Mouse (Mus musculus) kidney, embryonic 15.5 days (tissue): Measurements from ENCODE around the gene Hist1h1t. TPM values are rescaled to one million over a fixed set of nuclear protein-coding genes. Genes with fewer than 3 reads are reported as not detected.
A peak's percentile ranks its signal among the peaks of the same experiment; 100 is the strongest.

ENCODE experiments used
- ATAC-seq: fragments of 200-750 bp; cut with Nextera tagmentation; replicated peaks from 2 replicates; pipeline ENCODE4 v1.8.0; 2017; ENCODE audit warnings: moderate TSS enrichment; ENCODE audit not compliant: low FRiP score
- H3K27ac ChIP-seq: fragments of 300-500 bp; sonication (generic); 2 replicates; pipeline ENCODE4 v1.5.1; 2015; ENCODE audit warnings: mild to moderate bottlenecking, inconsistent platforms
- H3K27me3 ChIP-seq: fragments of 300-500 bp; sonication (generic); 2 replicates; pipeline ENCODE4 v1.6.1; 2015; ENCODE audit warnings: inconsistent platforms
- H3K36me3 ChIP-seq: fragments of 300-500 bp; sonication (generic); 2 replicates; pipeline ENCODE4 v1.6.1; 2015; ENCODE audit warnings: inconsistent platforms
- H3K4me1 ChIP-seq: fragments of 300-500 bp; sonication (generic); 2 replicates; pipeline ENCODE4 v1.6.1; 2015; ENCODE audit warnings: inconsistent platforms
- H3K4me2 ChIP-seq: fragments of 300-500 bp; sonication (generic); 2 replicates; pipeline ENCODE4 v1.6.1; 2015; ENCODE audit warnings: moderate library complexity, mild to moderate bottlenecking, inconsistent platforms
- H3K4me3 ChIP-seq: fragments of 300-500 bp; sonication (generic); replicated peaks from 2 replicates; pipeline ENCODE4 v1.5.1; 2015; ENCODE audit warnings: mild to moderate bottlenecking, inconsistent platforms
- H3K9ac ChIP-seq: fragments of 300-500 bp; sonication (generic); 2 replicates; pipeline ENCODE4 v1.6.1; 2015; ENCODE audit warnings: mild to moderate bottlenecking, inconsistent platforms
- H3K9me3 ChIP-seq: fragments of 300-500 bp; sonication (generic); replicated peaks from 2 replicates; pipeline ENCODE4 v1.6.1; 2016; ENCODE audit warnings: inconsistent platforms
- WGBS: fragments of 180-500 bp; shearing (Covaris S2); methylation state at CpG from one replicate; pipeline ENCODE4 v1.1.7; 2015; ENCODE audit warnings: mixed read lengths; 5-methylcytosine and 5-hydroxymethylcytosine counted together
- microRNA-seq: library from miRNA; unstranded; fragments of <30 nt; microRNA quantifications from one replicate; pipeline ENCODE4, GENCODE M21; 2016
- polyA plus RNA-seq: library from polyadenylated mRNA; unstranded; fragments of >200 nt; fragmentation: Nextera tagmentation; extraction: Ambion mirVana; gene quantifications from 2 replicates; pipeline ENCODE4 v1.2.1, GENCODE M21; 2015

The Hist1h1t gene
- polyA plus RNA-seq, 1 experiment from 2014 or later = not detected

- no peaks in the 10 kb centered on the region for H3K36me3 ChIP-seq
- no peaks in the 10 kb centered on the region for H3K9me3 ChIP-seq
- peak overlapping the region; percentile 80 for H3K9ac ChIP-seq
- H3K4me1 ChIP-seq = peaks cover 19% of the 10 kb centered on the region
- no peaks in the 10 kb centered on the region for H3K27me3 ChIP-seq
- WGBS = 22% methylated on average over 13 of the region's 13 CpGs
- H3K4me3 ChIP-seq = peak overlapping the region; percentile 61
- H3K4me2 ChIP-seq = peak overlapping the region; percentile 89
- H3K27ac ChIP-seq = peak overlapping the region; percentile 100
- ATAC-seq = no peak
Measured at GRCm38 (mm10) chr13:23740256-23740840, 44.7 kb downstream of the Hist1h1t start.

DNA sequence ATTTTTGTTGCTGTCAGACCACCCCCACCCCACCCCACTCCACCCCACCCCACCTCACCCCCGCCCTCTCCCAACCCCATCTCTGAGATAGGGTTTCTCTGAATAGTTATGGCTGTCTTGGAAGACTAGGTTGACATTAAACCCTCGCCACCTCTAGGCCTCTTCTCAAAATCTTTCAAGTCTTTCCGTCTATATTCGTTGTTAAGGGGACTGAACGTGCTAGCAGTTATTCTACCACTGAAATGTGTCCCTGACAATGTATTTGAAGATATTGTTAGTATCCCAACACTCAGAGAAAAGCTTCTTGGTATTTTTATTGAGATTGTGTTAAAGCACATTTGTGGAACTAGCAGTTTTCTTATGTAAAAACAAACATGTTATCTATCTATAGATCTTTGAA, 45.3 kb downstream of the Hist1h1t start:
- H3K4me3 ChIP-seq = peak overlapping the region; percentile 61
- H3K4me2 ChIP-seq = peak overlapping the region; percentile 89
- peak overlapping the region; percentile 100 for H3K27ac ChIP-seq
- 47% methylated on average over 5 of the region's 5 CpGs for WGBS
- H3K9ac ChIP-seq = peak overlapping the region; percentile 80; the same call in 1 of the 2 replicates
- peaks cover 19% of the 10 kb centered on the region for H3K4me1 ChIP-seq
- no peaks in the 10 kb centered on the region for H3K36me3 ChIP-seq
- no peaks in the 10 kb centered on the region for H3K27me3 ChIP-seq
- no peaks in the 10 kb centered on the region for H3K9me3 ChIP-seq
- ATAC-seq = no peak

- H3K4me1 ChIP-seq = peaks cover 19% of the 10 kb centered on the region
- ATAC-seq = no peak
- no peak overlapping the region for H3K4me2 ChIP-seq
- no peak overlapping the region for H3K27ac ChIP-seq
- H3K27me3 ChIP-seq = no peaks in the 10 kb centered on the region
- no peak overlapping the region for H3K9ac ChIP-seq
- H3K4me3 ChIP-seq = no peak overlapping the region
- no peaks in the 10 kb centered on the region for H3K36me3 ChIP-seq
- H3K9me3 ChIP-seq = no peaks in the 10 kb centered on the region
Measured at GRCm38 (mm10) chr13:23742007-23742406, 46.4 kb downstream of the Hist1h1t start.

DNA sequence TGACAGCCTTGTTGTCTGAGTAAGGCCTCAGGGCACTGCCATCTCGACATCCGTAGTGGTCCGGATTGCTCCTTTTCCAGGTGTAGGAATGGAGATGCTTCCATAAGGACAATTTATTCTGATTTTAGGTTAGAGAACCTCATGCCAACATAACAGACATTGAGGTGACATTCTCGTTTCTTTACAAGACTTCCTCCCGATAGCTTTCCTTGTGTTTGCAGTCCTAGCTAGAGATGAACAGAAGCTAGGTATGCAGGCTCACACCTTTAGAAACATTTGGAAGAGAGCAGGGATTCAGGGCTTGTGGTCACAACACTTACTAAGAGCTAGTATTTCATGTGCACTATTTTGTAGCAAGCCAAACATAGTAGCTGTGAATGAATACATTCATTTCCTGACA, 47.6 kb downstream of the Hist1h1t start:
- WGBS = 86% methylated on average over 5 of the region's 5 CpGs
- H3K36me3 ChIP-seq = no peaks in the 10 kb centered on the region
- no peak overlapping the region for H3K9ac ChIP-seq

GRCm38 (mm10) chr13:23743963-23744362, 48.3 kb downstream of the Hist1h1t start:
- no peak for ATAC-seq
- Histone ChIP-seq H3K4me3 (peak overlapping the region; percentile 52), H3K4me2 (peak overlapping the region; percentile 66), H3K9me3 (no peaks in the 10 kb centered on the region), H3K27ac (peak overlapping the region; percentile 100), H3K27me3 (no peaks in the 10 kb centered on the region), H3K4me1 (peaks cover 32% of the 10 kb centered on the region), H3K36me3 (no peaks in the 10 kb centered on the region), H3K9ac (no peak overlapping the region)
- WGBS = 48% methylated on average over 4 of the region's 4 CpGs

More for the DNA sequence above, 47.6 kb downstream of the Hist1h1t start:
- no peak for ATAC-seq
- H3K27me3 ChIP-seq = no peaks in the 10 kb centered on the region
- peak overlapping the region; percentile 4; the same call in 1 of the 2 replicates for H3K27ac ChIP-seq
- H3K9me3 ChIP-seq = no peaks in the 10 kb centered on the region
- peaks cover 27% of the 10 kb centered on the region for H3K4me1 ChIP-seq
- no peak overlapping the region for H3K4me3 ChIP-seq
- H3K4me2 ChIP-seq = no peak overlapping the region

DNA sequence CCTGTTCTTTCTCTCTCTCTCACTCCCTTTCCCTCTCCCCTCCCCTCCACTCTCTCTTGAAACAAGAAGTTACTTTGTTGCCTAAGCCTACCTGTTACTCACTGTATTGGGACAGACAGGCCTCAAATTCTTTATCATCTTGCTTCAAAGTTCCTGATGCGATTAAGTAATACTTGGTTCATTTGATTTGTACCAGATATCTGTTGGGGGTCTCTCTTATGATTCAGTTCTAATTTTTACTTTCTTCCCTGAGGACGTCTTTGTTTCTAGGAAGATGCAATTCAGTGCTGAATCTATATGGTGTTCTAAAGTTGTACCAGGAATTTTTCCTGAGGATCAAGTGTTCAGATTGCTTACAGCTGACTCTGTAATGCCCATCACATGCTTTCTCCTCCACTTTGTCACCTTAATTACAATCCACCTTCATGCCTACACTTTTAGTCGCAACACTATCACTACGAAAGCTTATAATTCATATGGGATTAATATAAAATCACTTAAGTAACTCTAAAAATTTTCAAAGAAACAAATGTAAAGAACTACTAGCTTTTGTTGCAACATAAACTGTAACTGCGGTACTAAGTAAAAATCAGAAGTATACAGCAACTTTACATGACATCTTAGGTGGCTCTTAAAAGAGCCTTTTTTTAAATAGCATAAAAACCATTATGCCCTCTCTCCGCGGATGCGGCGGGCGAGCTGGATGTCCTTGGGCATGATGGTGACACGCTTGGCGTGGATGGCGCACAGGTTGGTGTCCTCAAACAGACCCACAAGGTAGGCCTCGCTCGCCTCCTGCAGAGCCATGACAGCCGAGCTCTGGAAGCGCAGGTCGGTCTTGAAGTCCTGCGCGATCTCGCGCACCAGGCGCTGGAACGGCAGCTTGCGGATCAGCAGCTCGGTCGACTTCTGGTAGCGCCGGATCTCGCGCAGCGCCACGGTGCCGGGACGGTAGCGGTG, 49.1 kb downstream of the Hist1h1t start:
- peak overlapping the region; percentile 61 for H3K9ac ChIP-seq
- H3K4me2 ChIP-seq = peak overlapping the region; percentile 66
- peak overlapping the region; percentile 52 for H3K4me3 ChIP-seq
- peak overlapping the region; percentile 100 for H3K27ac ChIP-seq
- H3K4me1 ChIP-seq = peaks cover 32% of the 10 kb centered on the region
- WGBS = under 1% methylated on average over 23 of the region's 36 CpGs
- ATAC-seq = no peak
- H3K9me3 ChIP-seq = no peaks in the 10 kb centered on the region
- H3K36me3 ChIP-seq = no peaks in the 10 kb centered on the region
- H3K27me3 ChIP-seq = no peaks in the 10 kb centered on the region

DNA sequence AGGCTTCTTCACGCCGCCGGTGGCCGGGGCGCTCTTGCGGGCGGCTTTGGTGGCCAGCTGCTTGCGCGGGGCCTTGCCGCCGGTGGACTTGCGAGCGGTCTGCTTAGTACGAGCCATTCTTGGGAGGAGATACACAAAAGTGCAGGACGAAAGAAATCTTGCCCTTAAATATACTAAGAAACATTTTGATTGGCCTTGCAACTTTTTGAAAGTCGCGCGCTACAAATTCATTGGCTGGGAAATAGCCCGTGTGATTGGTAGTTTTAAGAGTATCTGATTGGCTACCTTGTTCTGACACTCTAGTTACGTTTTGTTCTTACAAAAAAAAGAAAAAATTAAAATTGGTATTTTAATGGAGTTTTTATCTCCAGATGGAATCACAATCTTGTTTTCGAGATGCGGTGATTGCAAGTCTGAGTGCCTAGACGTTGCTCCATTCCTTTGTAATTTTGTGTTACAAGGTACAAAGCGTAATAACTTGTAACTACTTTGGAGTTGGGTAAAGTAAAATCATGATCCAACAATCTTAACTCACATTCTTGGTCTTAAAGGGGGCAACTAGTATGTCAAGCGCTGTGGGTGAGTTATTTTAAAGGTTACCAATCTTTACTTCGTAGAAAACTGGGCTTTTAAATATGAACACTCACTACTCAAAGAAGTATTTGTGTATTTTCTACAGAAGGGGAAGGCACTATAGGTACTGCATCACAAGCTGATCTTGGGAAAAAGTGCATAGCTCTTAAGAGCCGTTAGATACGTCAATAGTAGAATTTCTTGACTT, 50.0 kb downstream of the Hist1h1t start, which contains the start of gene Hist1h3c:
Gene Hist1h3c, minus strand, starts transcription at position 222 of the 781 bp plus-strand sequence.
- peak within 1 kb of the TSS; percentile 52 for H3K4me3 ChIP-seq
- ATAC-seq = peak; percentile 80
- H3K36me3 ChIP-seq = no peaks in the 10 kb centered on the region
- peak within 1 kb of the TSS; percentile 100 for H3K27ac ChIP-seq
- H3K9ac ChIP-seq = peak within 1 kb of the TSS; percentile 61
- H3K4me1 ChIP-seq = peaks cover 28% of the 10 kb centered on the region
- H3K4me2 ChIP-seq = peak within 1 kb of the TSS; percentile 66
- no peaks in the 10 kb centered on the region for H3K27me3 ChIP-seq
- 1% methylated on average over 25 of the region's 28 CpGs for WGBS
- no peaks in the 10 kb centered on the region for H3K9me3 ChIP-seq

Small RNAs within 50 kb of the gene (microRNA-seq; reads per million reads assigned to microRNA genes)
- gene Gm44314 (not detected), gene Gm44350 (not detected)

Other genes with a start within 250 kb of the Hist1h1t start
- 0.08 and 0.12 TPM in 2 replicates for gene Btn1a1, start 229.9 kb upstream of the Hist1h1t start, polyA plus RNA-seq
- 0.55 and 0.71 TPM in 2 replicates for gene Btn2a2, start 207.0 kb upstream of the Hist1h1t start, polyA plus RNA-seq
- gene Hist1h4h, start 164.8 kb upstream of the Hist1h1t start, polyA plus RNA-seq = 7.5 and 7.8 TPM in 2 replicates
- 3.3 and 7.3 TPM in 2 replicates for gene Hist1h2af, start 161.9 kb upstream of the Hist1h1t start, polyA plus RNA-seq
- gene Hist1h3g, start 160.4 kb upstream of the Hist1h1t start, polyA plus RNA-seq = 6.6 and 6.9 TPM in 2 replicates
- 0.91 and 1.1 TPM in 2 replicates for gene Hist1h2bh, start 152.4 kb upstream of the Hist1h1t start, polyA plus RNA-seq
- gene Hist1h3f, start 151.8 kb upstream of the Hist1h1t start, polyA plus RNA-seq = 0.86 and 1.3 TPM in 2 replicates
- 0.96 and 1.3 TPM in 2 replicates for gene Hist1h4f, start 144.2 kb upstream of the Hist1h1t start, polyA plus RNA-seq
- 0.66 and 0.67 TPM in 2 replicates for gene Hist1h1d, start 142.6 kb upstream of the Hist1h1t start, polyA plus RNA-seq
- 6.5 and 6.7 TPM in 2 replicates for gene Hist1h3e, start 133.4 kb upstream of the Hist1h1t start, polyA plus RNA-seq
- 84.7 and 118 TPM in 2 replicates for gene Hist1h2ae, start 124.6 kb upstream of the Hist1h1t start, polyA plus RNA-seq
- 10.6 and 10.9 TPM in 2 replicates for gene Hist1h2bg, start 124.4 kb upstream of the Hist1h1t start, polyA plus RNA-seq
- gene Hist1h2bf, start 121.6 kb upstream of the Hist1h1t start, polyA plus RNA-seq = 6.0 and 6.9 TPM in 2 replicates
- 3.6 TPM in 2 replicates for gene Hist1h2ad, start 121.4 kb upstream of the Hist1h1t start, polyA plus RNA-seq
- gene Hist1h3d, start 120.1 kb upstream of the Hist1h1t start, polyA plus RNA-seq = 6.5 and 7.5 TPM in 2 replicates
- gene Hist1h4d, start 114.2 kb upstream of the Hist1h1t start, polyA plus RNA-seq = 123 and 142 TPM in 2 replicates
- 3.1 and 3.7 TPM in 2 replicates for gene Hist1h2be, start 74.7 kb upstream of the Hist1h1t start, polyA plus RNA-seq
- 19.7 and 21.1 TPM in 2 replicates for gene Hist1h1e, start 73.3 kb upstream of the Hist1h1t start, polyA plus RNA-seq
- 1.3 and 1.5 TPM in 2 replicates for gene Hist1h2ac, start 11.9 kb upstream of the Hist1h1t start, polyA plus RNA-seq
- 65.3 and 71.8 TPM in 2 replicates for gene Hist1h2bc, start 11.6 kb upstream of the Hist1h1t start, polyA plus RNA-seq
- 7.5 and 8.5 TPM in 2 replicates for gene Hist1h4c, start 2.6 kb downstream of the Hist1h1t start, polyA plus RNA-seq
- gene Hfe, start 15.0 kb downstream of the Hist1h1t start, polyA plus RNA-seq = 6.4 and 7.7 TPM in 2 replicates
- 24.1 and 27.2 TPM in 2 replicates for gene Hist1h1c, start 43.0 kb downstream of the Hist1h1t start, polyA plus RNA-seq
- 12.6 and 13.5 TPM in 2 replicates for gene Hist1h3c, start 49.8 kb downstream of the Hist1h1t start, polyA plus RNA-seq
- 3.8 and 4.5 TPM in 2 replicates for gene Hist1h2bb, start 50.9 kb downstream of the Hist1h1t start, polyA plus RNA-seq
- gene Hist1h2ab, start 55.3 kb downstream of the Hist1h1t start, polyA plus RNA-seq = 39.2 and 44.8 TPM in 2 replicates
- 10.8 and 11.3 TPM in 2 replicates for gene Hist1h3b, start 56.5 kb downstream of the Hist1h1t start, polyA plus RNA-seq
- 5.4 and 6.4 TPM in 2 replicates for gene Hist1h4b, start 61.2 kb downstream of the Hist1h1t start, polyA plus RNA-seq
- 0.35 TPM in 1 of 2 replicates, not detected in the other for gene Hist1h4a, start 65.4 kb downstream of the Hist1h1t start, polyA plus RNA-seq
- 8.0 and 9.4 TPM in 2 replicates for gene Hist1h3a, start 66.6 kb downstream of the Hist1h1t start, polyA plus RNA-seq
- 2.3 and 3.1 TPM in 2 replicates for gene Hist1h1a, start 67.9 kb downstream of the Hist1h1t start, polyA plus RNA-seq
- gene Trim38, start 74.1 kb downstream of the Hist1h1t start, polyA plus RNA-seq = not detected in 2 replicates
- gene Slc17a2, start 111.2 kb downstream of the Hist1h1t start, polyA plus RNA-seq = 0.10 and 0.12 TPM in 2 replicates
- gene Slc17a3, start 143.6 kb downstream of the Hist1h1t start, polyA plus RNA-seq = 3.4 and 4.0 TPM in 2 replicates
- 9.3 TPM in 2 replicates for gene Slc17a1, start 171.9 kb downstream of the Hist1h1t start, polyA plus RNA-seq
- gene Slc17a4, start 219.2 kb downstream of the Hist1h1t start, polyA plus RNA-seq = 2.7 and 2.9 TPM in 2 replicates
- not detected in 2 replicates for gene Hist1h2ba, start 238.3 kb downstream of the Hist1h1t start, polyA plus RNA-seq
- not detected in 2 replicates for gene Hist1h2aa, start 238.6 kb downstream of the Hist1h1t start, polyA plus RNA-seq